Mouse (Mus musculus) kidney, postnatal 36 days (tissue): ENCODE measurements at regions not wholly inside any gene's neighbourhood (a gene's known extent, or its start where the extent isn't known, plus 50 kb on each side); places are given as distances from the start of the nearest gene placed in this dataset.
A peak's percentile ranks its signal among the peaks of the same experiment; 100 is the strongest.
"Not testable (repeated sequence)": the region's sequence is repeated elsewhere in the genome, so short reads cannot be mapped to it uniquely, and the experiment has no call there.

ENCODE experiments used
- DNase-seq, 2 experiments: peaks; one replicate each; pipeline ENCODE4 v3.0.0; 2021 to 2022; ENCODE audit warnings: mixed read lengths in 2 of 2

GRCm38 (mm10) chr2:92664939-92665338 is 65.4 kb downstream of the Chst1 start:
- DNase-seq, result no peak

DNA sequence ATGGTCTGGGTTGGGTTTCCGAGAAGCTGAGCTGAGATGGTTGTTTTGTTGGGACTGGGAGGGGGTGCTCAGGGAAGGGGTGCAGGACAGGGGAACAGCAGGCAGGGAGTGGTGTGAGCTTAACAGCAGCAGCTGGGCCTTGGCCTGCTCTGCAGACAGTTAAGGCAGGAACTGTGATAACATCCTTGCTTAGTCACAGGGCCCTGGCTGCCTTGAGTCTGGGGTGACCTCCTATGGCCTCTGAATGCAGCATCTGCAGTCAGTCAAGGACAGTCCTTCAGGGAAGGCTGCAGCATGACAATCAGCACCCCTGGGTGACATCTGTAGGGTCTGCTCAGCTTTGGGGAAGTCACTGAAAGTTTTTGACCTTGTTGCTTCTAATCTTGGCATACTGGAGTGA is 67.7 kb downstream of the Chst1 start:
- peak; percentile 22 to 24 for DNase-seq

DNA sequence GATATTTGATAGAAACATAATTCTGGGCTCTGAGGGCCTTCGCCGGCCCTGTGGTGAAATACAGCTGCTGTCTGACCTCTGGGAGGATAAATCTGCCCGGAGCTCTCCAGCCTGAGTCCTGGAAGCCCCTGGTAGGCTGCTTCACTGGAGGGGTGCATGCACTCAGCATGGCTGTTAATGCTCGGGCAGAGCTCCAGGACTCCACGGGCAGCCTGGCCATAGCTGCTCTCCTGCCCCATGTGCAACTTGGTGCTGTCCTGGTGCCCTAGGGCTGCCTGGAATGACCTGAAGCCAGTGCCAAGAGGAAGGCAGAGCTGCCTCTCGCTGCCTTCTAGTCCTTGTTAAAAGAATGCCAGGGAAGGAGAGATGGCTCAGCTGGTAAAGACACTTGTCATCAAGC is 68.2 kb downstream of the Chst1 start:
- DNase-seq, result peak in 1 of 2 experiments; percentile 26

- not testable (repeated sequence) for DNase-seq
Measured at GRCm38 (mm10) chr2:92669431-92670081, 70.0 kb downstream of the Chst1 start.

DNA sequence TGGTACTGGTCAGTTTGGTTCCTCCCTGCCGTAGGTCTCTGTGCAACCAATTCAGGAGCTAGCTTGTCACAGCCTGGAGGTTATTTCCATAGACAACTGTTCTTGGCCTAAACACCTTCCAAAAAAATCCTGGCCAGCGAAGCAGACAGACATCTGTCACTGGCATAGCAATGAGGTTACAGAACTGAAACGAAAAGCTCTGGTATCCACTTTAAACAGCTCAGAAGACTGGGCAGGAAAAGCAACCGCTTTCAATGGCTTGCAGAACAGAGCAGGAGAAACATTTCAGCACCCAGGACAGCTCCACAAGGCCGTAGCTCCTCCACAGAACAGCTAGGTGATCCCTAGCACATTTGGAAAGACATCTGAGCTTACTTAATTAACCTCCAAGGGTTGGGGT is 72.1 kb downstream of the Chst1 start:
- peak; percentile 41 to 83 for DNase-seq

- no peak for DNase-seq
Measured at GRCm38 (mm10) chr2:92672106-92672505, 72.6 kb downstream of the Chst1 start.

- no peak for DNase-seq
Measured at GRCm38 (mm10) chr2:92673064-92673813, 73.7 kb downstream of the Chst1 start.

DNA sequence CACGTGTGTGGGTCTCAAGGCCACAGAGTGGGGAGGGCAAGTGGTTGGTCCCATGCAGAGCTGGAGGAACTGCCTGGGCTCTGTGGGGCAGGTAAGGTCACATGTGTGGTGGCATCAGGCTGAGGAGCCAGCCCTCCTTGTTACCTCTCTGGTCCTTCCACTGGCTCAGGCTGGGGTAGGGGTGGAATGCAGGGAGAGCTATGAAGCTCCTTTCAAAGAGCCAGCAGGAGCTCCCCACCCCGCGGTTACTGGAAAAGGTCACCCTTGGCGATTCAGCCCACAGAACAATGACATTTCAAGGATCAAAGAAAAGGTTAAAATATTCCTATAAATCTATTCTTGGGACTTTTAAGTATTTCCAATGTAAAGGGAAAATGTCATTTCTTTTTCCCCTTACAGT is 74.4 kb downstream of the Chst1 start:
- DNase-seq, result no peak

DNA sequence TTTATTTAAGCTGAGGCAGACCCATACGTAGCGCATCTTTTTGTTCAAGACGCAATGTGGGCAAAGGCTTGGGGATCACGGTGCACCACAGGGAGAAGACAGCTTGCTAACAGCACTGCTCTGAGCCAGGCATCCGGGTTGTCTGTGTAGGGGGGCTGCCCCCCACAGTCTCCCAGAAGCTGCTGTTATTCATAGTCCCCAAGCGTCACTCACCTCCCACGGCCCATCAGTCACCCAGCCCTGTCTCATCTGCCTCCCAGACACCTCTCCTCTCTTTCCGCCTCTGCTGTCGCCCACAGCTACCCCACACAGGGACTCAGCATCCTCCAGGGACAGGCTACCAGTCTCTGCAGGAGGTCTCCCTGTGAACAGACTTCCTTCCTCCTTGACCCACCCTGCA is 75.7 kb downstream of the Chst1 start:
- no peak for DNase-seq

- DNase-seq, result no peak
Measured at GRCm38 (mm10) chr2:92678276-92678930, 78.9 kb downstream of the Chst1 start.

GRCm38 (mm10) chr2:92678999-92679704 is 79.6 kb downstream of the Chst1 start:
- no peak for DNase-seq

GRCm38 (mm10) chr2:92682256-92682655 is 82.7 kb downstream of the Chst1 start:
- DNase-seq, result no peak

DNA sequence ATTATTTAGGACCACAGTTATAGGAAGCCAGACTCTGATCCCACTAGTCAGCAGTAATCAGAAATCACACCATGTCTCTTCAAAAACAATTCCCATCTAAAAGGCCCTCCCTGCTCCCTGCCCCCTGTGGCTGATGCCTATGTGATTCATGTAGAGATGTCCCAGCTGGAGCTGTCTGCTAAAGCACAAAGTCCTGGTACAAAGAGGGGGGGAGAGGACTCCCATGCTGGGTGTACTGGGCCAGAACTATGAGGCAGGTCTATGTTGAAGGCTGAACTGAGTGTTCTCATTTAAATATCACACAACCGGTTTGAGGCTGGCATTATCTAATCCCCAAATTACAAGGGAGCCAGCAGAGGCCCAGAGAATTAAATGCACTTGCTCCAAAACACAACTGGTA is 88.2 kb downstream of the Chst1 start:
- DNase-seq, result peak in 1 of 2 experiments; percentile 28

- no peak for DNase-seq
Measured at GRCm38 (mm10) chr2:92689203-92689602, 89.7 kb downstream of the Chst1 start.

GRCm38 (mm10) chr2:92690304-92690703 is 90.8 kb downstream of the Chst1 start:
- no peak for DNase-seq

- DNase-seq, result no peak
Measured at GRCm38 (mm10) chr2:92691438-92691837, 91.9 kb downstream of the Chst1 start.

- DNase-seq, result peak in 1 of 2 experiments; percentile 6
Measured at GRCm38 (mm10) chr2:92692623-92693022, 93.1 kb downstream of the Chst1 start.

GRCm38 (mm10) chr2:92693024-92693423 is 93.5 kb downstream of the Chst1 start:
- no peak for DNase-seq

DNA sequence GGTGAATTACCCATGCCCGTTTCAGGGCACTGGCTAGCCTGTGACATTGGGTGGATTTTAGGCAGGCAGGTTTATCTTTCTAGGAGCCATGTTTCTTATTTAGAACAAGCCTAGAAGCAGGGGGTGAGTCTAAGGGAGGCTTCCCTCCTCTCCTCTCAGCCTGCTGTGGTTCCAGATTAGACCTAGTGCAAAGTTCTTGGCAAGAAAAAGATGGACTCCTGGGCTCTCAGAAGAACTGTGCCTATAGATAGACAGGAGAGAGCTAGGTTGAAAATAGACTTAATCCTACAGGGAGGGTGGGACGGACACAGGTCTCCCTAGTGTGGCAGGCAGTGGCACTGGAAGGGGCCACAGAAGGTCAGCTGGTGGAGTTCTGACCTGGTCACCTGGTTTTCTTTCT is 95.3 kb downstream of the Chst1 start:
- DNase-seq, result no peak

DNA sequence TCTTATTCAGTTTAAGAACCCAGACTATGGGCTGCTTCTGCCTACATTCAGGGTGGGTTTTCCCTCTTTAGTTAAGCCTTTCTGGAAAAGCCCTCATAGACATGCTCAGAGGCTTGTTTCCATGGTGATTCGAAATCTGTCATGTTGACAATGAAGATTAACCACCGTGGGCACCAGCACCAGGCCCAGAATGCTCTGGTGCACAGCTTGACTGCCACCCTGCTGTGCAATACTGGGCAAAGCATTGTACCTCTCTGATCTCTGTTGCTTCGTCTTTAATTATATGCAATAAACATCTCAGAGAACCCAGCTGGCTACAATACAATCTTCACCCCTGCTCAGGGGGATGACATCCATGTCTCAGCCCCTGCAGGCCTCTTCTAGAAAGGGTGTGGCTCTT is 96.4 kb downstream of the Chst1 start:
- DNase-seq, result no peak

DNA sequence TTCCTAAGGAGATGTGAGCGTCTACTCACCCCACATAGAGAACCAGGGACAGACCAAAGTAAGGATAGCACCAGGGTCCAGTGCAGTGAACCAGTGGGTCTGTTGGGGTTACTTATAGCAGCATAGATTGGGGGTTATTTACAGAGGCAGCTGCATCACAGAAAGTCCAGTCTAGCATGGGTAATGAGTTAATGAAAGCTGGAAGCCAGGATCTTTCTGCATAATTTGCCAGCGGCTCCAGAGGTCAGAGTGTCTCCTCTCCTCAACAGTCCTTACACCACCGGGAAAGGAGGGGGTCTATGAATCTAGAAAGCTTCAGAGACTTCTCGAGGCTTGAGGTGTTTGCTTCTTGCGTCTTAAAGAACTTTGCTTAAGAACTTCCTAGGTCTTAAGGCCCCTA is 98.2 kb downstream of the Chst1 start:
- DNase-seq, result no peak

DNA sequence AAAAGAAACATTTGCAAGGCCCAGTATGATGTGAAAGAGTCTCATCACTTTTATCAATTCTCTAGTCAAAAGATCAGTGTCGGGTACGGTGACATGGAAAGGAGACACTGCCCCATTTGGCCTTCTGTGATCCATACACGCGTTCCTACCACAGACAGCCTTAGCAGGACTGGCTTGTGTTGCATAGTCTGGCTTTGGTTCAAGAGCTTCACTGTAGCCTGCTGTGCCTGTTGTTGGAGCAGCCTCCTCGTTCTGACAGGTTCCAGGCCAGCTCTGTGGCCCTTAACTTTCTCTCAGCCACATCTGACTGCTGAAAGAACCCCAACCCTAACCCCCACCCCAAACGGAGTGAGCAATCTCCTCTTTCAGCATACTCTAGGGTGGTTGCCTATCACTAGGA is 99.9 kb downstream of the Chst1 start:
- DNase-seq, result no peak

DNA sequence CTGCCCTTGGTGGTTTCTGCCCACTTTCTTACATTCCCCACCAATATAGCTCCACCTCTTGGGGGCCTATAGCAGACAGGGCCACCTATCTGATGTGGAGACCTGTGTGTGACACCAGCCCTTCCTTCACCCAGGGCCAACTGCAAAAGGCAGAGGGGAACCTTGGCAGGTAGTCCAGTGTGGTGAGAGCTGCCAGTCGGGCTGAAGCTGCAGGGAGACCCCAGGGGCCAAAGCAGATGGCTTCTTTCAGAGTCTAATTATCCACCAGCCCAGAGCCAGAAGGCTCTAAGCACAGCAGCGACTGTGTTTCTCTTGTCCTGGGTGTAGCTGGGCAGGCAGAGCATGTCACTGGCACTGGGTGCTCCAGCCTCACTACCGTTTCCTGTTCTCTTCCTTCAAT is 104.5 kb downstream of the Chst1 start:
- no peak for DNase-seq
